Mouse (Mus musculus) brain, embryonic 14.5 days (tissue): ENCODE measurements around the gene Trat1.

Experiments
- CTCF ChIP-seq: fragments of 200-500 bp; IDR thresholded peaks from 2 replicates; pipeline ENCODE4 v1.5.1; 2012; ENCODE audit warnings: inconsistent platforms, mild to moderate bottlenecking, moderate library complexity, borderline replicate concordance; ENCODE audit not compliant: insufficient read depth, insufficient read length; ENCODE audit errors: extremely low read depth
- POLR2A ChIP-seq: fragments of 200-500 bp; IDR thresholded peaks from 2 replicates; pipeline ENCODE4 v1.6.1; 2012; ENCODE audit warnings: mild to moderate bottlenecking, inconsistent platforms, borderline replicate concordance; ENCODE audit not compliant: poor library complexity, insufficient read depth, insufficient read length, severe bottlenecking; ENCODE audit errors: extremely low read depth

GRCm38 (mm10) chr16:48741549-48741948, 30.3 kb downstream of the Trat1 start:
- no peak for TF ChIP-seq CTCF
- TF ChIP-seq POLR2A, result no peak
